Mouse (Mus musculus) adrenal gland, adult (tissue): ENCODE data around the gene Gm21958.
A peak's percentile ranks its signal among the peaks of the same experiment; 100 is the strongest.
"Not testable (repeated sequence)": the region's sequence is repeated elsewhere in the genome, so short reads cannot be mapped to it uniquely, and the experiment has no call there.

ENCODE experiments used
- DNase-seq, 2 experiments: peaks; one replicate each; pipeline ENCODE4 v3.0.0; 2022 to 2023; ENCODE audit warnings: low spot score in 1 of 2; ENCODE audit not compliant: inconsistent age in 2 of 2

Gene Gm21958

DNA sequence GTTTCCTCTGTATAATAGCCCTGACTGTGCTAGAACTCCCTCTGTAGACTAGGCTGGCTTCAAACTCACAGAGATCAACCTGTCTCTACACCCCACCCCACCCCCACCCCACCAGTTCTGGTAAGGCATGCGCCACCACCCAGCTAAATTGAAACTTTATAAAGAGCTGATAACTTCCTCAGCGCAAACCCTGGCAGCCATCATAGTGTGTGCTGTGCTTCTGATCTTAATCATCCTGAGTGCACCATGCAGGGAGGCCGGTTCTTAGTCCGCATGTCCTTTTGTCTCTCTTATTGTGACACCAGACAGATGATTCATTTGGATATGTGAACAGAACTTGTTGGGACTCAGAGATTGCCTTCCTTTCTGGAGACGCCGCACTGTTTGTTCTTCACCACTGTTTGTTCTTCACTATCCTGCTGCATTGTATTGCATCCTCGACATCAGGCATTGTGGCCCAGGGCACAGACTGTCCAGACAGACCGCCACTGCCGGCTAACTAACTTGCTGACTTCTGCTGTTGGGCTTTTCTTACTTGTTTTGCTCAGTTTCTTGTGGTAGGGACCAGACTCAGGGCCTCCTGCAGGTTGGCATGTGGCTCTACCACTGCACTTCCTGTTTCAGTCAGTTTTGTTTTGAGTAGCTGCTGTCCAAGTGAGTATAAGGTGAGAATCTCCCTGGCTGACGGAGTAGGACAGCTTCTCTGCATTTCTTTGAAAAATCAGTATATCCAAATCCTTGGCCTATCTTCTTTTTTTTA, 9.8 kb upstream of the Gm21958 start:
- peak in 1 of 2 experiments; percentile 43 for DNase-seq

DNA sequence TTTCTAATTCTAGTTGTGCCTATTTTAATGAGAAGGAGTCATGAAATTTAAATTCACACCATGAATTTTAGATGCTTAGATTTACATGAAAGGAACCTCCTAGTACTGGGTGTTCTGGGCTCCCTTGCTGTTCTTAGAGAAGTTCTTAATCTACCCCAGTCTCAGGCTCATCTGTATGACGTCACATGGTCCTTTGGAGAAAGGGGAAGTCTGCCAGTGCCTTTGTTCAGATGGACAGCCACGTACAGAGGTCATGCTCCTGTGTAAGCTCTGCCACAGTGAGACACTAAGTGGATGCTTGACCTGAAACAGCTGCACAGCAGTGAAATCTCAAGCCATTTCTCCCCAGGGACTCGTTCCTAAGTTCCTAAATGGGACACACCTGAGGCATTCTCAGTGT, 4.8 kb upstream of the Gm21958 start:
- DNase-seq = no peak

DNA sequence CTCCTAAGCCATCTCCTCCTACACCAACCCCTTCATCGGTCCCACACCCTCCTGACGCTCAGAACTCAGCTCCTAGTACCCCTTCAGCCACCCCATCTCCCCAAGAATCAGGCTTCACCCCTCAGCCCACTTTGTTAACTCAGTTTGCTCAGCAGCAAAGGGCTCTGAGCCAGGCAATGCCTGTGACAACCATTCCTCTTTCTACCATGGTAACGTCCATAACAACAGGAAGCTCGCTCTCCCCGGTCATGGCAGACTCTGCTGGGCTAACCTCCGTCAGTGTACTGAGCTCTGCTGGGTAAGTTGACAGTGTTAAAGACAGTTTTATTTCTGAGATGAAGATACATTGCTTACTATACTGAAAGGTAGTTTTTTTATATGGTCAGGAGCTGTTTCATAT, 3.2 kb upstream of the Gm21958 start:
- no peak for DNase-seq

DNA sequence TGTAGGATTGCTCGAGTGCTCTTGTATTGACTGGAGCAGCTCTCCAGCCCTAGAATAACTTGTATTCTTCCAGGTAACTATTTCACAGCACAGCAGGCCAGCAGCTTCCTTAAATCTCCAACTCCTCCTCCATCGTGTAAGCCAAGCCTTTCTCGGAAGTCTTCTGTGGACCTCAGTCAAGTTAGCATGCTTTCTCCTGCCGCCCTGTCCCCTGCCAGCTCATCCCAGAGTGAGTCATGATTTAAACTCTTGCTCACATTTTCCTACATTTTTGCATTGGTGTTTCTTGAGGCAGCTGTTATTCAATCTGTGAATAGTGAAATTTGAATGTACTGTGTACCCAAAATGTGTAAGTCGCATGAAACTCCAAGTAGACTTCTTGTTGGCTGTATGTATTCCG, 1.3 kb upstream of the Gm21958 start:
- DNase-seq = peak; percentile 38 to 74

DNA sequence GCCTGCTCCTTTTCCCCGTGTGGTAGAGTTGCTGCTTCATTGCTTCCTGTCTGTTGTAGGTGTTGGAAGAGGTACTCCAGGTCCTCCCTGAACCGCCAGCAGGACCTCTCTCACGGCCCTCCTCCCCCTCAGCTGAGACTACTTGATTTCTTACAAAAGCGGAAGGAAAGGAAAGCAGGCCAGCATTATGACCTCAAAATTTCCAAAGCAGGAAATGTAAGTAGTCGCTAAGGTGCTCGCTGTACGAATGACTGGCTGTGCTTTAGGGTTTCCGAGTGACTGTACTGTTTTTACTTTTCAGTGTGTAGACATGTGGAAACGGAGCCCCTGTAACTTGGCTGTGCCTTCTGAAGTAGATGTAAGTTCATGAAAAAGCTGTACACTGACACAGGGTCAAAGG, 5.2 kb downstream of the Gm21958 start:
- no peak for DNase-seq

DNA sequence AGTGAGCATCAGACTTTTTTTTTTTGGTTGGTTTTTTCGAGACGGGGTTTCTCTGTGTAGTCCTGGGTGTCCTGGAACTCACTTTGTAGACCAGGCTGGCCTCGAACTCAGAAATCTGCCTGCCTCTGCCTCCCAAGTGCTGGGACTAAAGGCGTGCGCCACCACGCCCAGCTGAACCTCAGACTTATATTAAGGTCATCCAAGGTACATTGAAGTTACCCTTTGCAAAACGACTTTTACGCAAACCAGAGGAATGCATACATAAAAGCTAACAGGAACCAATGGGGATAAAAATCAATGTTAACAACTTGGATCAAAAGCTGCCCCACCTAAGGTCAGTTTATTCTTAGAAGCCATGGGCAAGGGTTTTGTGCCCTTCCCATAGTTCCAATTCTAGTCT, 10.0 kb downstream of the Gm21958 start:
- DNase-seq = not testable (repeated sequence)

DNA sequence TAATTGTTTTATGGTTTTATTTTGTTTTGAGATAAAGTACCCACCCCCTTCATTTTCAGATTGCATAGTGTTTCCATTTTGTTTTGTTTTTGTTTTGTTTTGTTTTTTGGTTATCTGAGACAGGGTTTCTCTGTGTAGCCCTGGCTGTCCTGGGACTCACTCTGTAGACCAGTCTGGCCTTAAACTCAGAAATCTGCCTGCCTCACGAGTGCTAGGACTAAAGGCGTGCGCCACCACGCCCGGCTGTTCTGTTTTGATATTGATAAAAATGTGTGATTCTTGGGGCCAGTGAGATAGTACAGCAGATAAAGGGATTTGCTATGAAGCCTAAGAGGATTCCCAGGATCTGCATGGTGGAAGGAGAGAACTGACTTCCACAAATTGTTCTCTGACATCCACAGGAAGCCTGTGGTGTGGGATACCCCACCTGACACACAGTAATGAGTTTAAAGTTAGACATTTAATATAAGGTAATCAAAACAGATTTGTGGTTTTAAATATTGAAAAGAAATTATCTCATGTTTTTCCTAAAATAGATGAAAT, 14.3 kb downstream of the Gm21958 start:
- DNase-seq = no peak

DNA sequence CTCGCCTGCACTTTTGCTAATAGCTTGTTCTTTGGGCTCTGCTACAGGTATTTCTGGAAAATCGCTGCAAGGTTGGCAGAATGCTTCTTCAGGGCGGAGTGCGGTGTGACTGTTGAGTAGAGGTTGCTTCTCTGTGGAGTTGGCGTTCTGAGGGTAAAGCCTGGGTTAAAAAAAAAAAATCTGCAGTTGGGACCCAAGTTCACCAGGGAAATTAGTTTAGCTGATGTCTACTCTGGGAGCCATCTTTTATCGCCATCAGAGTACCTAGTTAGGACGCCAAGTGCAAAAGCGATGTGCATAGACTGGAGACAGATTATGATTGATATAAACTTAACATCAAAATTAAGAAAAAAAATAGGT, 21.1 kb downstream of the Gm21958 start:
- no peak for DNase-seq

DNA sequence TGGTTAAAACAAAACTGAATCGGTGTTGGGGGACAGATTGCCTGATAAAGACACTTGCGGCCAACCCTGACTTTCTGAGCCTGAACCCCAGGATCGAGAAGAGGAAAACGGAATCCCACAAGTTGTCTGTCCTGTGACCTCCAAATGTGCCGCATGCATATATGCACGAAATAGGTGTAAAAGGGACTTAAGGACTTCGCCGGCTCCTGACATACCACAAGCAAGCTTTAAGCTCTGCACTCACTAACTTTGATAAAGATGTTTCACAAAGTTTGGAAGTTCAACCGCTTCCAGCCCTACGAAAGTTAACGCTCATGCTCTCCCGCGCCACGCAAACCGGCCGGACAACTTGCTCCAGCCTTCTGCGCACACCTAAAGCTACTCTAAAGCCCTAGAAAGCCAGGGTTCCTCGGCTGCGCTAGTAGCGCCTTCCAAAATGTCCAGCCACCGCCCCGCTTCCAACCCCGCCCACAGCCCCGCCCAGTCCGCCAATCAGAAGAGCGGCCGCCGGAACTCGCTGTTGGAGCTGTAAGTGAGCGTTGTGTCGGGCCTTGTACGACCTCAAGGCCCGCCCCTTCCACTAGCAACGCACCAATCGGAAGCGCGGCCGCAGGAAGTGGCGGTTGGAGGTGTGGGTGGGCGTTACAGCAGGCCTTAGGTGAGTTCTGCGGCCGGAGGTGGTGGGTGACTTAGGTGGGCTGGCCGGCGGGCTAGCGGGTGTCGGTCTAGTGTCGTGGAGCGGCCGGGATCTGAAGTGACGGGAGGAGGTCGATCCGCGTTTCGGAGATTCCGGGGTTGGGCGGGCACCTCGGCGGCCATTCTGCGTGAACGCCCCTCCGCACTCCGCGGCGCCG, 21.7 kb downstream of the Gm21958 start, which contains the start of gene Supt20:
Gene Supt20 (plus strand): TSS at position 606 of the 854 bp plus-strand sequence.
- peak; percentile 94 to 98 for DNase-seq

DNA sequence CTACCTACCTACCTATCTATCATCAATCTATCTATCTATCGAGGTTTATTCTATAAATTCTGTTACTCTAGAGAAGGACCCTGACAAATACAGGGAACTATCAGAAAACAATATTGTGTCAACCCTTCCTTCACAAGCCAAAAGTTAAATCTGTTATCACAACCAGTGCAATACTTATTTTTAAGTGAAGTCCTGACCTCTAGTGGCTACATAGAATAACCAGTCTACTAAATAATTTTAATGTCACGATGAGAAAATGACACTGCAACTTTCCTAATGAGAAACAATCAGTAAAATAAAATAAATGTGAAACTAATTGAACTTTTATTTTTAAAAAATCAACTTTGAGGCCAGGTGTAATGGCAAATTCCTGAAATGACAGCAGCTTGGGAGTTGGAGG, 25.1 kb downstream of the Gm21958 start:
- DNase-seq = no peak

DNA sequence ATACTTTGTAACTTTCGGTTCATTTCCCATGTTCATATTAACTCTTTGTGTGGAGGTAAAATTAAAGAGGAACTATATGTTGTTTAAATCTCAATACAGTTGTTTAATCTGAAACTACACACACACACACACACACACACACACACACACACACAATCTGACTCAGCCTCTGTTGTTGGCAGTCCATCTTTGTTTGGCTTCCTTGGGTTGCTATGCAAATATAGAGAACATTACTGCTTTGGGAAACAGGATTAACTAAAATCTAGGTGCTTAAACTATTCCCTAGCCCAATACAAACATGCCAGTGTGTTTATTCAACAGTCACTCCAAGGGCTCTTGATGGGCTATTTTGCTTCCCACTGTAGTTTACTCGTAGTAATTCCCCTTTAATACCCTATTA, 26.9 kb downstream of the Gm21958 start:
- no peak for DNase-seq

DNA sequence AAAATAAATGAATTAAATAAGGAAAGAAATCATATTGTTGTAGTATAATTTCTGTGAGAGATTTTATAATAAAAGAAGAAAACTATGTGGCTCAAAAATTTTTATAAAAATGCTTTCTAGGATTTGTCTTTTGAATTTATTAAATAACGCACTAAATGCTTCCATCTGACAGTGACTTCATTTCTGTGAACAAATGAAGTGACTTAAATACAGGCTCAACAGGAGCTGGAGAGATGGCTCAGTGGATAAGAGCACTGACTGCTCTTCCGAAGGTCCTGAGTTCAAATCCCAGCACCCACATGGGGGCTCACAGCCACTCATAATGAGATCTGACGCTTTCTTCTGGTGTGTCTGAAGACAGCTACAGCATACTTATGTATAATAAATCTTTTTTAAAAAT, 29.0 kb downstream of the Gm21958 start:
- no peak for DNase-seq

DNA sequence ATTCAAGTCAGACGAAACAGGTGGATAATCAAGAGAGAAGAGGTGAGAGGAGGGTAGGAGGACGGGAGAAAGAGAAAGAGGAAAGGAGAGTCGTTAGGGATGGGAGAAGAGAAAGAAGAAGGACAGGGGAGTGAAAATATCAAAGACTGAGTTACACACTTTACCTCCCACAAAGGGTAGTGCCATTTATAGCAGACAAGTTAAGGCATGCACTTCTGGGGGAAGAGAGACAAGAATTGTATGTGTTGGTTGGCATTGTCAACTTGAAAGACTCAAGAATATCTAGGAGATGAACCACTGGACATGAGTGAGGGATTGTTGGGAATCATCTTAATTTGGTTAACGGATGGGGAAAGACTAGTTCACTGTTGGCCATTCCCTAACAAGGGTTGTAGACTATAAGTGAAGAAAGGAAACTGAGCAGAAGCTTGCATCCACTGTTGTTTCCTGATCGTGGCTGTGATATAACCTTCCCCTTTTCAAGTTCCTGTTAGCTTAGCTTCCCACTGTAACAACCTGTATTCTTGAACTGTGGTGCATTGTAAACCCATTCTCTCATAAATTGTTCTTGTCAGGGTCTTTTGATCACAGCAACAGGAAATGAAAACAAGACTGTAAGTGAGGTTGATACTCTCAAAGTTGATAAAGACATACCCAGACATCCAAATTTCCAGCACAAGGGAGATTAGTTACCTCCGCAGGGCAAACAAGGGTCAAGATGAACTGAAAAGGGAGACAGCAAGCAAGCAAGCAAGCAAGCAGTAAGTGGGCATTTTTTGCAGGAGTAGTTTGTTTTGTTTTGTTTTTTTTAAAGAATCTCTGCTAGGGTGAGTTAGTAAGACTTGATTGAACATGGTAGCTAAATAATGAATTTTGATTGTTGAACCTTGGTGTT, 32.6 kb downstream of the Gm21958 start:
- no peak for DNase-seq

DNA sequence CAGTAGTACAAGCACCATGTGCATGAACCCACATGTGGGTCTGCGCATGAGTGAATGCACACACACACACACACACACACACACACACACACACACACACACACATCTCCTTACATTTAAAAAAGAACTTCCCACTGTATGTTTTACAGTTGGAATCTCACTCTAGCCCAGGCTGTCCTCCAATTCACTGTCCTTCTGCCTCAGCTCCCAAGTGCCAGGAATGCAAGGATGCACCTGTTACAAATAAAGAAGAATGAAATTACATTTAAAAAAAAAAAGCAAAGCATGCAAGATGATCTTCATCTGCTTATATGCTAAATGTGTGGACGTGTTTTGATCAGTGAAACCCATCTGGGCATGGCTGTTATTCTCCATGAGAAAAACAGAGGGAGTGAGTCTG, 37.3 kb downstream of the Gm21958 start:
- no peak for DNase-seq

DNA sequence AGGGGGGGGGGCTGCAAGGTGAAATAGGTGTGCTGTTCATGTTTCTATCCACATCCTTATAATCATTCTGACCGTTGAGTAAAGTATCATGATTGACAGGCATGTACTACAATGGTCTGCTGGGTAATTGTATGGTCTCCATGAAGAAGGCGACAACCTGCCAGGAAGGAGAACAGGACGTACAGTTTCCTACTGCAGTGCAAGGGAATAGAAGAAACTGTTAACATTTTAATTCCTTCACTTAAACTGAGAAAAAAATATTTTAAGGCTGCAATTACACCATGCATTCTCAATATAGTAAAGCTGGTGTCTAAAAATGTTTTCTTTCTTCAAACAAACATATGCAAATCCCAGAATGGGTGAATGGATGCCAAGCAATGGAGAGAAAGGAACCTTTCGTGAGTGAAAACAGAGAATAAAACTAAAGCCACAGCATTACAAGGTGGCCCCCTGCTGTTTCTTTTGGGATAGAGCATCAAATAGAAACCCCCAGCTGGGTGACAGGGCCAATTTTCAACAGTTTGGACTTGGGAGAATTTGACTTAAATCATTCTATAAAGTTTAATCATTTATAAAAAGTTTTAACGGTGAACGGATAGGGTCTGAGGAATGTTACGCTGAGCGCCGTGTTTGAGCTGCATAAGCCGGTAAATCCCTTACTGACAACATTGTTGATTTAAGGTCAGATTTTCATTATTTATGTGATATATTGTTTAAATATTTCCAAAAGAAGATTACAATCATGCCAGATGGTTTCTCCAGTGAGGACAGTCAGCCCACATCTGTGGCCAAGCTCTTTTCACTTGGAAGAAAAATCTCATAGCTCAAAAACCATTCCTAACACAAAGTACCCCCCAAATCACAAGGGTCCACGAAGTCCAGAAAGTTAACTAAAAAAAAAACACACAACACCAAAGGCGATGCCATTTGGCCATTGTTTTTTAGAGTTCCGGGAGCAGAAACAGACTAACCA, 41.3 kb downstream of the Gm21958 start:
- DNase-seq = peak in 1 of 2 experiments; percentile 60

DNA sequence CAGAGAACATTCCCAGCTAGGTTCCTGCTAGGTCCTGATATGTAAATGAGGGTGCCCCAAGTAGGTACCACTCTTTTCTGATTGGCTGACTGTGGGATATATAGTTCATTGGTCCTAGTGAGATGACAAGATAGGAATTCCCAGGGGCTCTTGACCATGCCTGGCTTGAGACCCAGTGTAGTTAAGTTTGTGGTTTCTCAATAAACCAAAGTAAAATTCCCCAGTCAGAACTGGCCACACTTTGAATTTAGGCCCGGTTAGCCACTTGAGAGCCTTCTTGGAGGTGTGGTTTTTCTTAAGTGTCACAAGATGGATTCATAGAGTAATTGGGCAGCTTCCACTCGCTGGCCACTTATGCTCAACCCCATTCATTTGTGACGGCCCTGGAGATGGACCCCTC, 42.0 kb downstream of the Gm21958 start:
- DNase-seq = no peak

DNA sequence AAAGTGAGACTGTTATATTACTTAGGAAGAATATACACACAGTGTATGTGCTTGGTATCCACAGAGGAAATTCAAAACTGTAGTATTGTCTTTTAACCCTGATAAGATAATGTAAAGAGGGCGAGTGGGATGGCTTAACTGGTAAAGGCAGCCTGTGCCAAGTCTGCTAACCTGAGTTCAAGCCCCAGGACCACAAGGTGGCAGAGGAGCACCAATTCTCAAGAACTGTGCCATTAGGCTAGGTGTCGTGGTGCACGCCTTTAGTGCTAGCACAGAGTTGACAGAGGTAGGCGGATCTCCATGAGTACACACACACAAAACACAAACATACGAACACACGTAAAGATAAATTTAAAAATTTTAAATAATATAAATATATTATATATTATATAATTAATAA, 44.6 kb downstream of the Gm21958 start:
- DNase-seq = no peak

DNA sequence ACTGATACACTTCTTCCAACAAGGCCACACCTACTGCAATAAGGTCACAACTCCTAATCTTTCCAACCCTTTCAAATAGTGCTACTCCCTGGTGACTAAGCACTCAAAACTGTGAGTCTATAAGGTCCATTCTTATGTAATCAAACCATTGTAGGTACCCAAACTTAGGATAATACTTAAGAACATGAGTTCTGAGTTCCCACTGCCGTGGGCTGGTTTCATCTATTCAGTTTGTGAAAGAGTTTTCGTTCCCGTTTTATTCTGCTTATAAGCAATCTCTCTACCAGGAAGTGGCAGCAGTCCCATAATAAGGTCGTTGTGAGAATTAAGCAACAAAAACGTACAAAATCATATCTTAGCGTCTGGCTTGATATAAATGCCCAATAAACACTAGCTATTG, 45.4 kb downstream of the Gm21958 start:
- no peak for DNase-seq

DNA sequence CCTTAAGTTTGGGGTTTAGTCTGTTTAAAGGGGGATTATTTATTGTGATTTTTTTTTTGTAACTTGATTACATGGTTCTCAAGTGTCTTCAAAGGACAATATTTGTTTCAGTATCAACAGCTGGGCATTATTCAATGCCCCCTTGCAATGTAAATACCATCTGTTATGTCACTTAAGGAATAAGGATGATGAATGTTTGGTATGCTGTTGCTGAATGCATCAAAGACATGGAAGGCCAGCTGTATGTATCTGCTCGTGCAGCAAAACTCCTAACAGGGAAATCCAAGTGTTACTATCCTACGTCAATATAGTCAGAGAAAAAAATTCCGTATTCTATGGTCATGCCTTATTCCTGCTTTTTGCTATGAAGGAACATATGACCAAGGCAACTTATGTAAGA, 46.0 kb downstream of the Gm21958 start:
- no peak for DNase-seq
